Mouse (Mus musculus) CD4-positive, CD25-positive, alpha-beta regulatory T cell (primary cell): ENCODE results near the gene Fbxl22. TPM values are rescaled to one million over a fixed set of nuclear protein-coding genes. Genes with fewer than 3 reads are reported as not detected.

Experiments
- polyA plus RNA-seq: library from polyadenylated mRNA; unstranded; fragments of 100-300 nt; shearing (Covaris generic); gene quantifications from one replicate; pipeline ENCODE4 v1.2.1, GENCODE M21; 2017

Gene Fbxl22
- 2.8 TPM for polyA plus RNA-seq

GRCm38 (mm10) chr9:66514256-66514770 lies at the start of gene Fbxl22:
TSS of gene Fbxl22 (minus strand) at chr9:66514593.

Other genes with a start within 250 kb of the Fbxl22 start
- gene Herc1, start 164.1 kb downstream of the Fbxl22 start, polyA plus RNA-seq, result 42.2 TPM
- gene Usp3, start 78.5 kb upstream of the Fbxl22 start, polyA plus RNA-seq, result 205 TPM
- gene Car12, start 199.1 kb upstream of the Fbxl22 start, polyA plus RNA-seq, result 6.2 TPM